Mouse (Mus musculus) heart, postnatal 0 days (tissue): ENCODE data around the gene Fam186a.
"Not testable (repeated sequence)": the region's sequence is repeated elsewhere in the genome, so short reads cannot be mapped to it uniquely, and the experiment has no call there.

Source experiments
- CTCF ChIP-seq: IDR thresholded peaks from 2 replicates; pipeline ENCODE4 v1.5.1; 2016; ENCODE audit warnings: antibody characterized with exemption, control low read depth, low read depth
- EP300 ChIP-seq: IDR thresholded peaks from 2 replicates; pipeline ENCODE4 v1.6.1; 2016; ENCODE audit warnings: antibody characterized with exemption, low read depth

GRCm38 (mm10) chr15:99969765-99970164, 2.9 kb upstream of the Fam186a start, which contains the start of gene Larp4:
- not testable (repeated sequence) for TF ChIP-seq CTCF, EP300
